Mouse (Mus musculus): Measurements from ENCODE around the gene Emc10. TPM values are rescaled to one million over a fixed set of nuclear protein-coding genes. Genes with fewer than 3 reads are reported as not detected.

The Emc10 gene
- total RNA-seq, 2 experiments from 2014 or later, result 206 to 210 TPM

- DNase-seq (ENCODE audit: low spot score in 2 of 2), result no peak
These were observed 30.3 kb upstream of the Emc10 start for GRCm38 (mm10) chr7:44526414-44527154.

DNA sequence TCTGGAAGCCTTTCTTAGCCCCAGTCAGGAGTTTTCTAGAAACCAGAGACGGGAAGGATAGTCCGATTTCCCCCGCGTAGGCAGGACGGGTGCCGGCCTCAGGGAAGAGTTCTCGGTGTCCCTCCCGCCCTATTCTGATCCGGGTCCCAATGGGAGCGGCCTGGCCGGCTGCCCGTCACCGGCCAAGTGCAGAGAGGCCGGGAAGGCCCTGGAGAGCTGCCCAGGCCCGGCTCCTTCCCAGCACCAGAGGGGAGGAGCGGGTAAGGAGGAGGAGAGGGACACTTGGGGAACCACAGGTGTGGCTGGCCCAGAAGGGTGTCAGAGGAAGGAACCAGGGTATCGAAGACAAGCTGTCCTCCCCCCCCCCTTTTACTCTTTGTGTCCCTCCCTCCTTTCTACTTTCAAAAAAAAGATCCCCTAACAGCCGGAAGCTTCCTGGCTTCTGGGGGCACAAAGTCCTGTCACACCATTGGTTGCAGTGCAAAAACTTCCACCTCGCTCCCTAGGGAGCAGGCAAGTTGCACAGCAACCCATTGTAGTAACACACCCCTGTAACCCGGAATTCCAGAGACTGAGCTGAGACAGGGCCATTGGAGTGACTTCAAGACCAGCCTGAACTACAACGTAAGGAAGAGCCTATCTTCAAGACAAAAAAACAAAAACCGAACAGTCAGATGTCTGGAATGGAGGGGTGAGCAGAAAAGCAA lies 28.9 kb upstream of the Emc10 start:
- peak in 1 of 2 experiments; percentile 31 for DNase-seq (ENCODE audit: low spot score in 2 of 2)

DNA sequence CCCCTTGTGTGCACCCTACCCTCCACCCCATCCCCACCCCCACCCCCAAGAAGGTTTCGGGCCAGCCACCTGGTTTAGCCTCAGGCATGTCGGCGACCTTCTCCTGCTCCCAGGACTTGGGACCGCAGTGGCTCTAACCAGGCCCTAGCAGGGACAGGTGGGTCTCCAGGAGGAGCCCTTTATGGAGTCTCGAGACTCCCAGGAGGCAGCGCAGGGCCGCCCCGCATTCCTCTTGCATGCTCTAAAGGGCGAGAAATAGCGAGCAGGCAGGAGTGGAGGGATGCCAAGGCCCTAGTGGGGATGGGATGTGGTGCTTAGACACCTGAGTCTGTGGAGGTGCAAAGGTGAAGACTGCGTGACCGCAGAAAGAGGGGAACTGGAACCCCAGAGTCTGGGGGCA lies 28.2 kb upstream of the Emc10 start, which contains the start of gene Mybpc2:
Gene Mybpc2 (minus strand): TSS at position 155 of the 400 bp plus-strand sequence.
- no peak for DNase-seq (ENCODE audit: low spot score in 2 of 2)

GRCm38 (mm10) chr7:44523056-44523455 lies 26.7 kb upstream of the Emc10 start:
- DNase-seq (ENCODE audit: low spot score in 2 of 2), result no peak

DNA sequence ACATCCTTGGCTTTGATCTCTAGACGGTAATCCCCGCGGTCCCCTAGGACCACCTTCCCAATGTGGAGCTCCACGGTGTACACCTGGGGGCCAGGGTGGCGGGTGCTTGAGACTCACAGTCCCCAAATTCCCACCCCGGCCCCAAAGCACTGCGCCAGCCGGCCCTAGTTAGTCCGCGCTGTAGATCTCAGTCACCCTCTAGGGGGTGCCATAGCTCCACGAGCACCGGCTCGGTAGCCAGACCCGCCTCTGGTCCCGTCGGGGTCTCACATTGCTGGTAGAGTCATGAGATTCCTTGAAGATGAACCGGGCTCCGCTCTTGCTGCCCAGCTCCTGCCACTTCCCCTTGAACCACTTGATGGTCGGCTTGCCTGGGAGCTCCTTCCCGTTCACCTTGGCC lies 25.4 kb upstream of the Emc10 start:
- peak in 1 of 2 experiments; percentile 51 for DNase-seq (ENCODE audit: low spot score in 2 of 2)

DNA sequence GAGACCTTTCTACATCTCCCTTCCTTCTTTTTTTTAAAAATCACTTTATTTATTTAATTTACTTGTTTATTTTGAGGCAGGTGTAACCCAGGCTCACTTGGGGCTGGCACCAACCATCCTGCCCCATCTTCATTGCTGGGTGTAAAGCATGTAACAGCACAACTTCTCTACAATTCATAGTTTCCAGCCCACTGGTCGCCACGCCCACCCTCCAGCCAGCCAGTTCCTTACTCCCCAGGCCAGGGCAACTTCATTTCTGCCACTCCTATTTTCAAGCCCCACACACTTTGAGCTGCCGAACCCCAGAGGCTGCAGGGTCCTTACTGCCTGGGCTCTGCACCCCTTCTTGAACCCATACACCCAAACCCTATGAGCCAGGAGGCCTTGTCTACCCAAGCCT lies 24.7 kb upstream of the Emc10 start:
- DNase-seq (ENCODE audit: low spot score in 2 of 2), result no peak

GRCm38 (mm10) chr7:44519240-44519913 lies 23.0 kb upstream of the Emc10 start:
- no peak for DNase-seq (ENCODE audit: low spot score in 2 of 2)

DNA sequence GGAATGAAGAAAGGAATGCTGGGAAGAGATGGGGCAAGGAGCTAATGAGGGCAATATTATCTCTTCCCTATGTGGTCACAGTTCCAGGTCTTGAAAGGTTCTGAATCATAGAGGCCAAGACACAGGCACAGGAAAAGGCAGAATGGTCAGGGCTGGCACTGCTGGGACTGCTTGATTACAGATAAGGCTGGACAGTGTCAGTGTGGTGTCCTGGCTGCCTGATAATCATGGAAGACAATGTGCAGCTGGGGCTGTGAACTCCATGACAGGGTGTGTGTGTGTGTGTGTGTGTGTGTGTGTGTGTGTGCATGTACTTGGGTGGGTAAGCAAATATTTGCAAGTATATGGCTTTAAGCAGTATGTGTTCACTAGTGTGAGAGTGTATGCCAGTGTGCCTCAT lies 11.2 kb upstream of the Emc10 start:
- no peak for DNase-seq (ENCODE audit: low spot score in 2 of 2)

GRCm38 (mm10) chr7:44501563-44502115 lies 5.3 kb upstream of the Emc10 start:
- peak; percentile 79 to 90 for DNase-seq (ENCODE audit: low spot score in 2 of 2)

DNA sequence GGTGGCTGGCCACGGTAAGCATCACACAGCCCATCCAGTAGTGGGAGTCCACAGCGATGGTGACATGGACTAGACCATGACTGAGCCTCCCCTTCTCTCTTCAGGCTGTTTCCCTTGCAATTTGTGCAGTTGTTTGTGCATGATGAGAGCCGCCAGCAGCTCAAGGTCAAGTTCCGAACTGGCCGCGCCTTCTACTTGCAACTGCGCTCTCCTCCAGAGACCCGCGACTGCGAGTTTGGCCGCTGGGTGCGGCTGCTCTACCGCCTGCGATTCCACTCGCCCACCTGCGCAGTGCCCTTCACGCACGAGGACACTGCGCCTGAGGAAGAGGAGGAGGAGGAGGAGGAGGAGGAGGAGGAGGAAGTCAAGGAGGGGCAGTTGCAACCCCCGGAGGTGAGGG lies 3.7 kb upstream of the Emc10 start:
- DNase-seq (ENCODE audit: low spot score in 2 of 2), result no peak

DNA sequence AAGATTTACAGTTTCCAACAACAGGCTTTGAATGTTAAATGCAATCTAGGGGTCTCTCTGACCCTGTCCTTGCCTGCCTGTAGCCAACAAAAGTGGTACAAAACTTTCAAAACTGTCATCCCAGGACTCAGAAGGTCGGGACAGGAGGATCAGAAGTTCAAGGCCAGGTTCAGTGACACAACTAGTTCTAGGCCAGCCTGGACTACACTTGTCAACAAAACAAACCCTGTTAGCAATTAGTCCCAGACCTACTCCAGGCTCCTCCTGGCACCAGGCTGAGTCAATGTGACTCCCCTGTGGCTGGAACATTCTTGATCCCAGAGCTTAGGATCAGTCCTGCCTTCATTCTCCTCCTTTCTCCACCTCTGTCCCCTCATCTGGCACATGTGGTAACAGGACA lies 2.6 kb upstream of the Emc10 start:
- no peak for DNase-seq (ENCODE audit: low spot score in 2 of 2)

DNA sequence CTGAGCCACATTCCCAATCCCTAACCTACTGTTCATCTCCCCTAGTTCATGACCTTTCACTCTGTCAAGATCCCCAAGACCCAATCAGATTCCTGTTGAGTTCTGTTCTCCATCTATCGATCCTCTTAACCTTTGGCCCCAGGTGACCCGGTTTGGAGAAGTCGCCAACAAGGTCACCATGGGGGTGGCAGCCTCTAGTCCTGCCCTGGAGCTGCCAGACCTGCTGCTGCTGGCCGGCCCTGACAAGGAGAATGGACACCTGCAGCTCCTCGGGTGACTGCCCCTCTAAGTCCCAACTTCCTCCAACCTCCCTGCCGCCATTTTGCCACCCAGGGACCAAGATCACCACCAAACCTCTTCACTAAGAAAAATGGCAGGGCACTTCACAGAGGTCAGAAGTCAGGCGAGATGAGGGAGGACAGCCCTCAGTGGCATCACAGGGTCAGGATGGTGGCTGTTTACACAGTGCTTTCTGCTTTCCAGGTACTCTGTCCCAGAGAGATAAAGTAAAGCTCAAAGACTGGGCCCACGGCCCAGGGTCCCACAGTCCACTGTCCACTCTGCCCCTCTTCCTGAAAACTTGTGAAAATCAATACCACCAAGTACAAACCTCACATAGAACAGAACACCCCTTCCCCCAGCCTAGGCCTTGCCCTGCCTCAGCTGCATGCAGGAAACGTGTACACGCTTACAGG lies 1.2 kb upstream of the Emc10 start:
- DNase-seq (ENCODE audit: low spot score in 2 of 2), result no peak

- DNase-seq (ENCODE audit: low spot score in 2 of 2), result no peak
These were observed 411 bp upstream of the Emc10 start for GRCm38 (mm10) chr7:44496771-44497109.

- no peak for DNase-seq (ENCODE audit: low spot score in 2 of 2)
These were observed 1.2 kb downstream of the Emc10 start for GRCm38 (mm10) chr7:44495086-44495485.

GRCm38 (mm10) chr7:44494681-44495080 lies 1.6 kb downstream of the Emc10 start:
- DNase-seq (ENCODE audit: low spot score in 2 of 2), result no peak

DNA sequence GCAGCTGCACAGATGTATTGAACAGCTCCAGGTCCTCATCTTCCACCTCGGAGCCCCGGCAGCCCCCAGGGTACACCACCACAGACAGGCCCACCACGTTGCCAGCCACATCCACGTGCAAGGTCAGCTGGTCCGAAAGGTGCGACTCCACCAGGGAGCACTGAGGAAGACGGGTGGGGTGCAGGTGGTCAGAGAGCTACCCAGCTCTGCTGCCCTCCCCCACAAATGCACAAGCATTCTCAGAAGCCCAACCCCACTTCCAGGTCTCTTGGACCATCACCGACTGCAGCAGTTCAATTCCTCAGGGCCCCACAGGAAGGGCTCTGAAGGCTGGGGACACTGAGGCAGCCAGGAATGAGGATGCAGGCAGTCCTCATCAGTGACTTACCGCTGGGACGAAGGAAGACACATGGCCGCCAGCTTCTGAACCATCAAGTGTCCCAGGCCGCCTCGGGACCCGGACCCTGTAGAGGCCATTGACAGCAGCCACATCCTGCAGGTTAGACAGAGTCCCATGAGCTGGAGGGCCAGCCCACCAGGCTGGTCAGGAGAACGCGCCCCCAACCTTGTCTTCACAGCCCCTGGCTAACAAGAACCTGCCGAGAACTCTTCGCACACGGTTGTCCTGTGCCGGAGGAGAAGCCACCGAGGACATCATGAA lies 4.0 kb downstream of the Emc10 start:
- no peak for DNase-seq (ENCODE audit: low spot score in 2 of 2)

GRCm38 (mm10) chr7:44491391-44491790 lies 4.9 kb downstream of the Emc10 start:
- DNase-seq (ENCODE audit: low spot score in 2 of 2), result no peak

DNA sequence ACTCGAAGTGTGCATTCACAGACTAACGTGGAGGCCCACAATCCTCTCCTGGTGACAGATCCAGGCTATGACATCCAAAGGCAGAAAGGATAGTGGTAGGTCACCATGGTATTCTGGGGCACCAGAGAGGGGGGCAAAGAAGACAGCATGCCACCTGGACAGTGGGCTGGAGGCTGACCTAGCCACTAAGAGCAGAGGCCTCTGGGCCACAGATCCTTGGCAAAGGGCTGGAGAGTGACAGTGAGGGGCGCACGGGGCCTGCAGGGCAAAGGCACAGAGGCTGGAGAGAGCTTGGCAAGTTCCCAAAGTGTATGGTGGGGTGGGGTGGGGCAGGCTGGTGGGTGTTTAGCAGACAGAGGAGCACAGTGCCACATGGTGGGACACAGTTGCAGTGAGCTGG lies 6.0 kb downstream of the Emc10 start:
- DNase-seq (ENCODE audit: low spot score in 2 of 2), result no peak

DNA sequence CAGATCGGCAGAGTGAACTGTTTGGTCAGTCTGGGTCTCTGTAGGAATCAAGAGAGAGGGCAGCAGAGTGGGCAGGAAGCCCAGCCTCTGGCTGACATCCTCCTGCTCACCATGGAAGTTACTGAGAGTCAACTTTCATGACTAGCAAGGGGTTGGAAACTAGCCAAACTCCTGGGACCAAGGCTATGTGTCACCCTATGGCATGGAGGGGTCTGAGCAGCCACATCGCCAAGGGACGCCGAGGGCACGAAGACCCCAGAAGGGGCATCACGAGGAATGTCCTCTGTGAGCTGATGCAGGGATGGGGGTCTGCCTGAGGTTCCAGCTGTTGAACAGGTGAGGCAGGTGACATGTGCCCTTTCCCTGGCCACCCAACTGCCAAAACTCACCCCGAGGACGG lies 7.8 kb downstream of the Emc10 start:
- no peak for DNase-seq (ENCODE audit: low spot score in 2 of 2)

- DNase-seq (ENCODE audit: low spot score in 2 of 2), result no peak
These were observed 8.4 kb downstream of the Emc10 start for GRCm38 (mm10) chr7:44487936-44488335.

All from left cerebral cortex, adult 18-20 months (tissue).